Mouse (Mus musculus) liver, adult 2 months (tissue): ENCODE measurements at regions not wholly inside any gene's neighbourhood (a gene's known extent, or its start where the extent isn't known, plus 50 kb on each side); places are given as distances from the start of the nearest gene placed in this dataset.

ENCODE experiments used
- DNase-seq: peaks from one replicate; pipeline ENCODE4 v3.0.0-alpha.2; 2011; ENCODE audit warnings: low read depth, low spot score; ENCODE audit errors: extremely low read depth
- H3K27ac ChIP-seq: fragments of 200-500 bp; replicated peaks from 2 replicates; pipeline ENCODE4 v1.5.1; 2012; ENCODE audit warnings: low read depth, mild to moderate bottlenecking, control low read depth, inconsistent platforms, low read length; ENCODE audit not compliant: insufficient read depth
- H3K27me3 ChIP-seq: fragments of 200-500 bp; 2 replicates; pipeline ENCODE4 v1.6.1; 2012; ENCODE audit warnings: mild to moderate bottlenecking, moderate library complexity, low read length, inconsistent platforms; ENCODE audit not compliant: control insufficient read depth, insufficient read depth
- H3K36me3 ChIP-seq: fragments of 200-500 bp; 2 replicates; pipeline ENCODE4 v1.6.1; 2012; ENCODE audit warnings: low read length, inconsistent platforms; ENCODE audit not compliant: control insufficient read depth, insufficient read depth
- H3K4me1 ChIP-seq: fragments of 200-500 bp; 2 replicates; pipeline ENCODE4 v1.6.1; 2011; ENCODE audit warnings: low read length; ENCODE audit not compliant: control insufficient read depth, insufficient read depth
- H3K4me3 ChIP-seq: fragments of 200-500 bp; 2 replicates; pipeline ENCODE4 v1.5.1; 2011; ENCODE audit warnings: low read depth, mild to moderate bottlenecking, control low read depth, low read length, moderate library complexity; ENCODE audit not compliant: insufficient read depth
- H3K79me2 ChIP-seq: fragments of 200-500 bp; 2 replicates; pipeline ENCODE4 v1.6.1; 2012; ENCODE audit warnings: inconsistent platforms, mild to moderate bottlenecking, low read length, moderate library complexity; ENCODE audit not compliant: control insufficient read depth, insufficient read depth
- H3K9ac ChIP-seq: fragments of 200-500 bp; 2 replicates; pipeline ENCODE4 v1.6.1; 2012; ENCODE audit warnings: low read depth, mild to moderate bottlenecking, control low read depth, inconsistent platforms, low read length
- CTCF ChIP-seq: fragments of 200-500 bp; IDR thresholded peaks from 2 replicates; pipeline ENCODE4 v1.5.1; 2011; ENCODE audit warnings: low read depth, low read length, control low read depth
- POLR2A ChIP-seq: fragments of 200-500 bp; IDR thresholded peaks from 2 replicates; pipeline ENCODE4 v1.6.1; 2011; ENCODE audit warnings: low read length, control low read depth; ENCODE audit not compliant: insufficient read depth; ENCODE audit errors: extremely low read depth
- WGBS: fragments of 180-500 bp; shearing (Covaris S2); methylation state at CpG from one replicate; pipeline ENCODE4 v1.1.7; 2018; 5-methylcytosine and 5-hydroxymethylcytosine counted together

DNA sequence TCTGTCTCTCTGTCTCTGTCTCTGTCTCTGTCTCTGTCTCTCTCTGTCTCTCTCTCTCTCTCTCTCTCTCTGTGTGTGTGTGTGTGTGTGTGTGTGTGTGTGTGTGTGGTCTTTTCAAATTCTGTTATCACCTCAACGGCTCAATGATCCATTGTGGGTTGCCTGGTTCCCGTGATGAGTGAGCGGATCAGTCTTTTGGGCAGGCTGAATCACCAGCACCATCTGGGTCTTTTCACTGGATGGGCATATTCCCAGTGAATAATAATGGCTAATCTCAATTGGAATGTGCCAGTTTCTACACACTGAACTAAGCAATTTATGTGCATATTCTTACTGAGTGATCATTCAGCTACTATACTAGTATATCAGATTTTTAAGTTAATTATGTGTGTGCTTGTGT is 216.4 kb downstream of the Lmx1a start:
- no peak overlapping the region for H3K4me3 ChIP-seq
- no peaks in the 10 kb centered on the region for H3K36me3 ChIP-seq
- TF ChIP-seq CTCF (no peak), POLR2A (no peak)
- 83% methylated on average over 3 of the region's 3 CpGs for WGBS
- no peak for DNase-seq
- no peak overlapping the region for H3K9ac ChIP-seq
- H3K27ac ChIP-seq = no peak overlapping the region
- no peaks in the 10 kb centered on the region for H3K79me2 ChIP-seq
- H3K4me1 ChIP-seq = no peaks in the 10 kb centered on the region
- H3K27me3 ChIP-seq = no peaks in the 10 kb centered on the region

GRCm38 (mm10) chr1:167912074-167912473 is 223.0 kb downstream of the Lmx1a start:
- no peaks in the 10 kb centered on the region; the same call in 1 of the 2 replicates for H3K27me3 ChIP-seq
- TF ChIP-seq POLR2A = no peak
- no peak for TF ChIP-seq CTCF
- no peaks in the 10 kb centered on the region for H3K4me1 ChIP-seq
- 71% methylated on average over 3 of the region's 3 CpGs for WGBS
- no peak overlapping the region for H3K4me3 ChIP-seq
- no peak overlapping the region for H3K9ac ChIP-seq
- no peaks in the 10 kb centered on the region for H3K36me3 ChIP-seq
- H3K79me2 ChIP-seq = no peaks in the 10 kb centered on the region
- no peak for DNase-seq
- H3K27ac ChIP-seq = no peak overlapping the region

DNA sequence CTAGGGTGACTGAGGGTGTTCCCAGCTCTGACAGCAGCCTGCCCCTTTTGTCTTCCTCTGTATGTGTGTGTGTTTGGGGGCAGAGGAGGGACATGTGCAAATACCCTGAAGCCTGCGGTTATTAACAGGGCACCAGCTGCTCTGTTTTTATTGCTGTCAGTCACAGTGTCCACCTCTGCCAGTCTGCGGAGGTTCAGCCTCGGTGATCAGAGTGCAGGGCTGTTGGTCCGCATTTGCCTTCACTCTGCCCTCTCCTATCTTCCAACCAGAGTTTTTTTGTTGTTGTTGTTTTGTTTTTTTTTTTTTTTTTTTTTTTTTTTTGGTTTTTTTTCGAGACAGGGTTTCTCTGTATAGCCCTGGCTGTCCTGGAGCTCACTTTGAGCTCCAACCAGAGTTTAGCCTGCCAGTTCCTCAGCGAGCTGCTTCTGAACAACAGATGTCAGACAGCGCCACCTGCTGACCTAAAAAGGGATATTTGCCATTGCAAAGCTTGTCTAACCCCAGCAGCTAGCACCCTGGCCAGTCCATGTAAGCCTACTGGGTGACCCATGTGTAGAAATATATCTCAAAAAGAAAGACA is 226.0 kb downstream of the Lmx1a start:
- Histone ChIP-seq H3K9ac (no peak overlapping the region), H3K79me2 (no peaks in the 10 kb centered on the region), H3K27ac (no peak overlapping the region), H3K36me3 (no peaks in the 10 kb centered on the region), H3K4me1 (no peaks in the 10 kb centered on the region), H3K4me3 (no peak overlapping the region), H3K27me3 (no peaks in the 10 kb centered on the region; the same call in 1 of the 2 replicates)
- peak; percentile 42 for DNase-seq
- WGBS = 45% methylated on average over 7 of the region's 7 CpGs
- TF ChIP-seq CTCF (peak; percentile 61; the same call in 1 of the 2 replicates), POLR2A (no peak)

- Histone ChIP-seq H3K4me3 (no peak overlapping the region), H3K79me2 (no peaks in the 10 kb centered on the region), H3K27ac (no peak overlapping the region), H3K27me3 (no peaks in the 10 kb centered on the region; the same call in 1 of the 2 replicates), H3K4me1 (no peaks in the 10 kb centered on the region), H3K36me3 (no peaks in the 10 kb centered on the region), H3K9ac (no peak overlapping the region)
- TF ChIP-seq CTCF (no peak), POLR2A (no peak)
- no peak for DNase-seq
- 56% methylated on average over 6 of the region's 6 CpGs for WGBS
Observed at GRCm38 (mm10) chr1:167915578-167916275, 226.7 kb downstream of the Lmx1a start.

GRCm38 (mm10) chr1:167922917-167923316 is 233.9 kb downstream of the Lmx1a start:
- DNase-seq = no peak
- Histone ChIP-seq H3K4me3 (no peak overlapping the region), H3K79me2 (no peaks in the 10 kb centered on the region), H3K27me3 (no peaks in the 10 kb centered on the region), H3K27ac (no peak overlapping the region), H3K4me1 (no peaks in the 10 kb centered on the region), H3K9ac (no peak overlapping the region), H3K36me3 (no peaks in the 10 kb centered on the region)
- 83% methylated on average over 7 of the region's 7 CpGs for WGBS
- no peak for TF ChIP-seq CTCF
- no peak for TF ChIP-seq POLR2A

DNA sequence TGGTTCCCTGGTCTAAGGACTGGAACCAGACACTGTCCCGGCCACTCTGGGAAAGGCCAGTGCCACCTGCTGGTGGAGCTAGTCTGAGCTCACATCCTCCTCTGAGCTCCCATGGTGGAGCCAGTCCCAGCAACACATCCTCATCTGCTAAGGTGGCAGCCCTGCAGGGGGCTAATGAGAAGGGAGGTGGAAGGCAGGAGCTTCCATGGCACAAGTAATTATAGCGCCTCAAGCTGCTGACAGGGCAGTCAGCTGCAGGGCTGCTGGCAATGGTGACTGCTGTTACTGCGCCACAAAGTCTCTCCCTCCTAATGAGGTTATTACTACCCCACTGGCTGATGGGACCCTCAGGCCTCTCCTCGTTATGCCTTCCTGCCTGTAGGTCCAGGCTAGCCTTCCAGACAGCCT is 239.0 kb downstream of the Lmx1a start:
- WGBS = 33% methylated on average over 4 of the region's 4 CpGs

More for the DNA sequence above, 239.0 kb downstream of the Lmx1a start:
- Histone ChIP-seq H3K4me3 (no peak overlapping the region), H3K27me3 (no peaks in the 10 kb centered on the region), H3K4me1 (no peaks in the 10 kb centered on the region), H3K36me3 (no peaks in the 10 kb centered on the region), H3K9ac (no peak overlapping the region), H3K27ac (no peak overlapping the region), H3K79me2 (no peaks in the 10 kb centered on the region)
- DNase-seq = no peak
- no peak for TF ChIP-seq POLR2A
- TF ChIP-seq CTCF = no peak
